Comparison of ENCODE assay signal across 18 mouse cellular contexts in genomic region chr10:21520854-21521253, GRCm38 (mm10).
"Had no signal": no experiment of that assay in that cellular context is flagged by ENCODE, and none has a peak within 500 bp of the region (broad histone marks: within the 10 kb centered on the region; RNA-seq: fewer than 3 reads in every experiment).

No protein-coding gene starts in this region.

- ATAC-seq: midbrain, embryonic 16.5 days had no signal

- DNase-seq: lung, adult 18-20 months; lung, embryonic 14.5 days; lung, postnatal 10 days; lung, postnatal 4 days; midbrain, embryonic 14.5 days; retina, postnatal 1 day; right cerebral cortex, postnatal 14 days; right cerebral cortex, postnatal 4 days; spleen, adult 18-20 months; thymus, adult 2 months; thymus, postnatal 25 days; thymus, postnatal 4 days had no signal

- H3K4me1 ChIP-seq: midbrain, embryonic 10.5 days; neural tube, embryonic 15.5 days had no signal

- H3K27me3 ChIP-seq: midbrain, embryonic 12.5 days; neural tube, embryonic 13.5 days; neural tube, embryonic 15.5 days had no signal

- H3K36me3 ChIP-seq: midbrain, embryonic 10.5 days; midbrain, embryonic 12.5 days; neural tube, embryonic 13.5 days; neural tube, embryonic 15.5 days had no signal

- H3K9ac ChIP-seq: lung, embryonic 14.5 days; midbrain, embryonic 12.5 days; neural tube, embryonic 13.5 days; neural tube, embryonic 15.5 days had no signal

- H3K4me3 ChIP-seq: midbrain, embryonic 10.5 days; midbrain, embryonic 12.5 days; myocyte; neural tube, embryonic 13.5 days; neural tube, embryonic 15.5 days had no signal

- H3K27ac ChIP-seq: midbrain, embryonic 10.5 days; midbrain, embryonic 12.5 days; neural tube, embryonic 13.5 days; neural tube, embryonic 15.5 days had no signal

- H3K4me2 ChIP-seq: lung, embryonic 14.5 days; midbrain, embryonic 12.5 days; neural tube, embryonic 13.5 days; neural tube, embryonic 15.5 days had no signal

- H3K9me3 ChIP-seq: midbrain, embryonic 10.5 days; midbrain, embryonic 12.5 days; neural tube, embryonic 13.5 days; neural tube, embryonic 15.5 days had no signal
